Mouse (Mus musculus): ENCODE results near the gene Mrps27.

Mrps27 gene

DNA sequence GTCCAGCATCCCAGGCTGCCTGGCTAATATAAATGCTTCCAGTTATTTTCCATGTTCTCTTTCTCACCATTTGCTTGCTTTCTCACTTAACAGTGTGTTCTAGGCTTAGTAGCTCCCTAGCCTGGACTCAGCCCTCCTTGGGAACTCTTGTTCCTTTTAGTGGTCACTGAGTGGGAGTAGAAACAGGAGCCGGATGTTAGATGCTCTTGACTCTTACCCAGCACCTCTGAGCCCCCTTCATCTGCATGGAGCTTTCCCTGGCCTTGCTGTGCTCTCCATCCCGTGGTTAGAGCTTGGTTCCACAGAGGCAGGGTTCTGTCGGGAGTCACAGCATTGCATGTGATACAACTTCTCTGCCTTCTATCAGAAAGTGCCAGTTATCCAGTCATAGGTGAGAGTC, 7.0 kb downstream of the Mrps27 start:
- DNase-seq (ENCODE audit: low read depth) = no peak

DNA sequence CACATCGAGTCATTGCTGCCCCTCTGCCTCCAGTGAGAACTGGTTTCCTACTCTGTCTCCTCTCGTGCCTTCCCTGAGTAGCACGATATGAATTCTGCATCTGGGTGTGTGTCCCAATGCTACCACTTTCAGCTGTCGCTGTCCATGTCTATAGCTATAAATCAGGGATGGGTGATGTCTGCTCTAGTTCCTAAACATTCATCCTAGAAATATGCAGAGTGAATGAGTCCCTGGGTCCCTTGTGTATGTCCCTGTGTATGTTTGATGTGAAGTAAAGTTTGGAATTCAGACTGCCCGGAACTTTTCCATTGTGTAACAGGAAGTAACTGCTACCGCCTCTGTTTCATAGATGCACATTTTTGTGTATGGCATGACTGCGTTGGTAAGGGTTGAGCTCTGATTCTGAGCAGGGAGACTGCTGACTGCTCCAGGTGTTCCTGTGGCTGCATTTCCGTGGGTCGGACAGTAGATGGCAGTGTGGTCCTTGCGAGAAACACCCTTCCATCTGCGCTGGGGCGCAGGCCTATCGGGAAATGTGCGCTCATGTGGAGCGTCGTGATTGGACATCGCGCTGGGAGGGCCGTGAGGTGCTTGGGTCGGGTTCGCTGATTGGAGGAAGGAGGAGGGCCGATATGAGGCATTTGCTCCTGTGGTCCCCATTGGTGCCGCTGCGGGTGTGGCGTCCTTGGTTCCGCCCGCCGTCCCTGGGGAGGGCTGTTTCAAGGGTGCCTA, 8.3 kb downstream of the Mrps27 start:
- DNase-seq (ENCODE audit: low read depth) = peak; percentile 97

DNA sequence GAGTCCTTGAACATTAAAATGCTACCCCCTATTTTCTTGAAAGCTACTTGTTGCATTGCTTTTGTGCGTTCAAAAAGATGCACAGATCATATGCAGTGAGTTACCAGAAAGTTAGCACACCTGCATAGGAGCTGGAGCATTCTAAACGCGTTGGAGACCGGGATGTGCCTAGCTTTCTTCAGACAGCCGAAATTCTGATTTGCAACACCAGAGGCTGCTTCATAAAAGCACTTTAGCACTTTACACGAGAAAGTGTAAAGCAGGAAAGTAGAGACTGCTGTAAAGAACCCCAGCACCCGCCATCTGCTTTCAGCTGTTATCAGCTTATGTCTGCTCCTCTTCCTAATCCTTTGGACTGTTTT, 8.9 kb downstream of the Mrps27 start:
- DNase-seq (ENCODE audit: low read depth) = no peak

- no peak for DNase-seq (ENCODE audit: low read depth)
Measured at GRCm38 (mm10) chr13:99355072-99355471, 10.5 kb downstream of the Mrps27 start.

DNA sequence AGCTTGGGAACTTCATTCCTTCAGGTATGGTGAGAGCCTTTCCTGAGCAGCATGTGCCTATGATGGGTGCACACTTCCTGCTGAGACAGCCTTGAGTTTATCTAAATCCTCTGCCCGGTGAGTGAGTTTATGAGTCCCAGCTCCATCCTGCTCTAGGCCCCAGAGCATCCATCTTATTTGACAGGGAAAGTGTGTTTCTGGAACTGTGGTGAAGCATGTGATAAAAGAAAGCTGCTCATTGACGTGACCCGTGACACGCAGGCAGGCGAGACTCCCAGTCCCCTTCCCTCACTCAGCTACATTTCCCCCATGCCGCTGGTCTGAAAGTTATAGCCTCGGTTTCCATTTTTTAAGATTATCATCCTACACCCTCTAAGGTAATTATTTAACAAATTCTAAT, 11.3 kb downstream of the Mrps27 start:
- no peak for DNase-seq (ENCODE audit: low read depth)

DNA sequence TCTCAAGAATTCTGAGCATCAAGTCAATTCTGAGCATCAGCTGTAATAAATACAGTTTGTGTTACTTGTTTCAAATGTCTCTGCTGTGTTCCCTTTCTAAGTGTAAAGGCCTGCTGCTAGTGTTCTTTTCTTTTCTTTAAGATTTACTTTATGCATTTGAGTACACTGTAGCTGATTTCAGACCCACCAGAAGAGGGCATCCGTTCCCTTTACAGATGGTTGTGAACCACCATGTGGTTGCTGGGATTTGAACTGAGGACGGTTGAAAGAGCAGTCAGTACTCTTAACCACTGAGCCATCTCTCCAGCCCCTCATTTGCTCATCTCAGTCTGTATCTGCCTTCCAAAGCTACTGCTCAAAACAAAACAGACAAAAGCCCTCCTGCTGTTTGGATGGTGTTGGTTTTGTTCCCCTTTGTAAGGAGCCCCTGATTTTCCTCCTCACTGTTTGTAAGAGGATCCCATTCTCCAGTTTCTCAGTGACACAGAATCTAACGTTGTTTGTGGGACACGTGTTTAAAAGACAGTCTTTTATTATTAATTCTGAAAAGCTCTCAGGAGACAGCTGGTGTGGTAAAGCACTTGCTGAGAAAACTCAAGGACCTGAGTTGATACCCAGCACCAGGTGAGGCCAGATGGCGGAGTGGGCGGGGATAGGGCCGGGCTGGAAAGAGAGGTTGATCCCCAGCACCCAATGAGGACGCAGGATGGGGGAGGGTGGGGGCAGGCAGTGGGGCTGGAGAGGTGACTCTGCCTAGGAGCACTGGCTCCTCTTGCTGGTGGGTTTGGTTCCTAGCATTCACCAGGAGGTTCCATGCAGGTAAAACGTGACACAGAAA, 12.1 kb downstream of the Mrps27 start:
- no peak for DNase-seq (ENCODE audit: low read depth)

DNA sequence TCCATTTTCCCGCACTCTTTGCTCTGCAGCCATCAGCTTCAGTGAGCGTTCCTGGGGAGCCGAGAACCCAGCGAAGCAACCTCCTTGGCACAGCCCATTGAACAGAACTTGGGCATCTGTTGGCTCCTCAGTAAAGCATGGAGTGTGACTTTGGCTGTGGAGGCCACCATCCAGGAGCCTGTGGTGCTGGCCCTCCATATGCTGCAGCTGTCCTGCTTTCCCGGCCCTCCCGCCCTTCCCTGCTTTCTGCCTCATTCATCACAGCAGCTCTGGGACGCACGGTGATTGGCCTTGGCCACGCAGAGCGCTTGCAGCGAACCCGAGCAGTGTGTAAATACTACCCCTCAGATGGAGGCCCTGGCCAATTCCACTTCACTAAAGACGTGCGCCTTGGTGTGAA, 14.3 kb downstream of the Mrps27 start:
- DNase-seq (ENCODE audit: low read depth) = no peak

DNA sequence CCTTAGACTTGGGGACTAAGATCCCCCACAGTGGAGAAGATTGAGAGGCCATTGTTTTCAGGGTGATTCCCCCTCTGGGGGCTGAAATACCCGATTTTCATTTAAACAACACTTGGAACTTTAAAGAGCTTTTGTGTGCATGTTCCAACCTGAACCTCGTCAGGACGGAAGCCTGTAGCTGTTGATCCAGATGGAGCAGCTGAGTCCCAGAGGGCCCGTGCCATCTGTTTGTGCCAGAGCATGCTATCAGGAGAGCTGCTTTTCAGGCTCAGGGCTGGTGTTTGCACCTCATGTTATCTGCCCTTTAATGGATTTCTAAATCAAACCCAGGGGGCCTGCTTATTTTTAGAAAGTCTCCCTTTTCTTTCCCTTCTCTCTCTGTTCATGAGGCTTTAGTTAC, 19.3 kb downstream of the Mrps27 start:
- DNase-seq (ENCODE audit: low read depth) = no peak

DNA sequence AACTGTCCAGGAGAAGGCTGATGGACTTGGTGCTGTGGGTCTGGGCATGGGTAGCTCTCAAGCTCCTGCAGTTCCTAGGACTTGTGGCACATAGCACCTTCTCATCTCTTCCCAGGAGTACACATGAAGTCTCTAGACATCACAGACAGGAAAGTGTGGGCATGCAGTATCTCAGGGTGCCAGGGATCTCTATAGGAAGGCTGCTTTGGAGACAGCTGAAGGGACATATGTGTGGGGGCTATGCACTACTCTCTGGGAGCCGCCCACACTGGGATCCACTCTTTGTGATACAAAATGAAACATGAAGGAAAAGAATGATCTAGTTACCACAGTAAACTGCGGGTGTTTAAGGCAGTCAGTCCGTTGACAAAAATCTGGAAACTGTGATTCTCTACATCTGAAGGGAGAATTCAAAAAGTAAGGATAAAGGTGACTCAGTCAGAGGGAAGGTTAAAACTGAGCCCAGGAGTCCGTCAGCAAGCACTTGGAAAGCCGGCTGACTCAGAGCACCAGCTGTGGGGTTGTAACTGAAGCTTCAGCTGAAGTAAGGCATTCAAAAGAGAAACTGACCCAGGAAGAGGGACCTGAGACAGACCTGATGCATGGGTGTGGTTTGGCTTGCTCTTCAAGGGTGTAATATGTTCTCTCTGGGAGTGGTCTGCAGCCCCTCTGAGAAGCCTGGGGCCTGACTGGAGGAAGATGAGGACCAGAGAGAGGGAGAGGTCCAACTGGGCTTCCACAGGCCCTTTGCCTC, 22.0 kb downstream of the Mrps27 start:
- DNase-seq (ENCODE audit: low read depth) = no peak

DNA sequence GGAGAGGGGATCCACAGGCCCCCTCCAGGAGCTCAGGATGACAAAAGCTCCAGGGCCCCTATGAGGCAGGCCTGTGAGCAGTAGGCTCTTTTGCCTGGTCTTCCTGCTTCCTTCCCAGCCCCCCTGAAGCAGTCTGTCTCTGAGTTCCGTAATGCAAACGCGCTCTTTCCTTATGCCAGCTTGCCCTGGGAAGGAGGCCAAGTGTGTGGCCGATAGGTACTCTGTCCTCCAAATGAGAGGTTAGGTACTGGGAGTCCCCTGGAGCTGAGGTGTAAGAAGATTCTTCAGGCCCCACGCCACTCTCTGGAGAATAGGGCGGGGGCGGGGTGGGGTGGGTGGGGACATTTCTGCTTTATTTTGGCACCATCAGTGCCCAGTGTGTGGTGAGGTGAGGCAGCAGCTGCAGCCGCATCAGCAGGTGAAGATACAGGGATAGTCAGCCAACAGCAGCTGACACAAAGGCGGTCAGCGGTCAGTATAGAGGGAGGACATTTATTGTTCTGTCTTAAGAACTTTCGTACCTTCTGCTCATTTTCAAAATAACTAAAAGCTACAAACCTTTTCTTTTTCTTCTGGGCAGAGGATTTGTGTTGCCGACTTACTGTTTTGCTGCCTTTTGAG, 23.1 kb downstream of the Mrps27 start:
- DNase-seq (ENCODE audit: low read depth) = no peak

GRCm38 (mm10) chr13:99369103-99369502, 24.5 kb downstream of the Mrps27 start:
- DNase-seq (ENCODE audit: low read depth) = no peak

DNA sequence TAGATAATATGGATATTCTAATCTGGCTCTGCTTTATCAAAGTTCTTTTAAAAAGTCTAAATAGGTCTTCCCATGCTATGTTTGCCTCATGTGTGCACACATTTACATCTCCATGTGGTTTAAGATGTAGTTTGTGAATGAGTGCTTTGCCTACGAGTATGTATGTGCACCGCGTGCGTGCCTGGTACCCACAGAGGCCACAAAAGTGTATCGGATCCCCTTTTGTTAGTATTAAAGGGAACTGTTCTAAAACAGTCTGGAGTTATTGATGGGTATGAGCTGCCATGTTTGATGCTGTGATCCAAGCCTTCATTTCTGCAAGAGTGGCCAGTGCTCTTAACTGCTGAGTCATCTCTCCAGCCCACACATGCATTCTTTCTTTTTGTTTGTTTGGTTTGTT, 26.7 kb downstream of the Mrps27 start:
- no peak for DNase-seq (ENCODE audit: low read depth)

GRCm38 (mm10) chr13:99373684-99374083, 29.1 kb downstream of the Mrps27 start:
- DNase-seq (ENCODE audit: low read depth) = no peak

- no peak for DNase-seq (ENCODE audit: low read depth)
Measured at GRCm38 (mm10) chr13:99374191-99374590, 29.6 kb downstream of the Mrps27 start.

DNA sequence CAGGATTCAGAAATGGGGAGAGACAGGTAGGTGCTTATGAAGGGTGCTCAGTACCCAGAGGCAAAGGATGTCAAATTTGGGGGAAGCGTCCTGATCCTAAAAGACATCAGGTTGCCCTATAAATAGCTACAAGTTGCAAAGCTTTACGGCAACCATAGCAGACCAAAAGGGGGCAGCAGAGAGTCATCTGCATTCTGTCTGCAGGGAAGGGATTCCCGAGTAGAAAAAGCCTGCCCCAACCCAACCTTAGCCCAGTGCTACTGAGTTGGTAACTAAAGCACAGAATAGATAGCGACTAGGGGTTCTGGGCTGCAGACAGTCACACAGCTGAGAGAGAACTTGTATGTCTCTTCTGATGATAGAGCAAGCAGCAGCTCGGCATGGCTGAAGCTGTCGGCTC, 31.0 kb downstream of the Mrps27 start:
- DNase-seq (ENCODE audit: low read depth) = peak; percentile 74

DNA sequence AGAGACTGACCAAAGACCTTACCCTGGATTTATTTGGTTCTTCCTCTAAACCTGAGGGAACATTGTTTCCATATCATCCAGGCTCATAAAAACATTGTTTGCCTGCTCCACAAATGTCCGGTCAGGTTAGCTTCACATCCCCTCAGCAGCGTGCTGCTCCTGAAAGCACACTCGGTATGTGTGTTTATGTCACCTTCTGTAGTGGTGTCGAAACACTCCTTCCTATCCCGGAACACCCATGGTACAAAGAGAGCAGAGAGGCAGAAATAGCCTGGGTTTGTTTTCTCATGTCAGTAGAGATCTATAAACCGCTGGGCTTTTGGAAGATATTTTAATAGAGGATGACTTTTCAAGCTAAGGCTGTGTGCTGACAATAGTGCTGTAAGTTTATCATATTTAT, 32.5 kb downstream of the Mrps27 start:
- no peak for DNase-seq (ENCODE audit: low read depth)

DNA sequence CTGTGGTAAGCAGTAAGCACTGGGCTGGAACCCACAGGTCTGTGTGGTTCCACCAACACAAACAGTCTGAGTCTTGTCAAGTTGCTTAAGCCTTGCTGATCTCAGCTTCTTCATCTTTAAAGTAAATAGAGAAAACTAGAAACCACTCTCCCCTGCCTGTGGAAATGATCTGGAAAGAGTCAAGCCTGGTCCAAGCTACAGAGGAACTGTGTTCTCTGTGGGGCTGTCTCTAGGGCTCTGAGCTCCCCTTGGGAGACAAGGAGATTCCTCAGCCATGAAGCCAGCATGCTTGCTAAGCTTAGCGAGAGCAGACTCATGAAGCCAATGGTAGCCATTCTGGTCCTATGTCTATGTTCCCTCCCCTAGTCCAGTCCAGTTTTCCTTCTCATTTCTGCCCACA, 33.6 kb downstream of the Mrps27 start:
- no peak for DNase-seq (ENCODE audit: low read depth)

- no peak for DNase-seq (ENCODE audit: low read depth)
Measured at GRCm38 (mm10) chr13:99382373-99382772, 37.8 kb downstream of the Mrps27 start.

DNA sequence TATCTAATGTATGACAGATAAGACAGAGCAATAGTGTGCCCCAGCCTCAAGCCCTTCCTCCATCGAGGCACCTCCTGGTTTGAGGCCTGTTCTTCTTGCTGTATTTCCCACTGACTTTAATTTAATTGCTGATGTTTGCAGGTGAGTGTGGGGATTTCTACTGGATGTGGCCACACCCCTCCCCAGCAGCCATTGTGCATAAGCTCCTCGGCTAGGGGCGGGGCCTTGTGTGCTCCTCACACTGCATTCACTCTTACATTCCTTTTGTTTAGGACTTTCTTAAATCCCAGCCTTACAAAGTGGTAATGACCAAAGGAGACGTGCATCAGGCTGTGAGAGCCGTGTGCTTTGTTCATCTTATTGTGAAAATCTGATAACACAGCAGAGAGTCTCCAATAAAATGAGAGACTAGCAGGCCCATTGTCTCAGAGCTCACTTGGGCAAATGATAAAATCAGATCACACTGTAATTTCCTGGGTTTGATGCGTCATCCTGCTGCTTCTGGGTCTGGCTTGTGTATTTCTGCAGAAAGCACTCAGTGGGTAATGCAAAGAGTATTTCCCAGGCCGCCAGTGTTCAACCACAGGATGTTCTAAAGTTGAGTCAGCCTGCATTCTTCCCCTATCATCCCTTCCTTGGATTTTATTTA, 40.1 kb downstream of the Mrps27 start:
- DNase-seq (ENCODE audit: low read depth) = peak; percentile 61

DNA sequence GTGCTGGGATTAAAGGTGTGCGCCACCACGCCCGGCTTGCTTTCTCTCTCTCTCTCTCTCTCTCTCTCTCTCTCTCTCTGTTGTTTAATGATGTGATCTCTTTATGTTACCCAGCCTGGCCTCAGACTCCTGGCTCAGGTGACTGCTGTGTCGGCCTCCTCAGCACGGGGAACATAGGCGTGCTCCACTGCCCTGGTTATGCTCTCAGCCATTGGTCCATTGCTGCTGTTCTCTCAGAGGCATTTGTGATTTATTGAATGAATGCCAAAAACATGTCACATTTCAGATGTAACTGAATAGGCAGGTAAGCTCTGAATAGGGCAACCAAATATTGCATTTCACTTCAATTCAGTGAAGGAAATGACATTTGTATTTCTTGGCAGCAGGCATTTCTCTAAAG, 41.3 kb downstream of the Mrps27 start:
- DNase-seq (ENCODE audit: low read depth) = no peak

- no peak for DNase-seq (ENCODE audit: low read depth)
Measured at GRCm38 (mm10) chr13:99386341-99386740, 41.8 kb downstream of the Mrps27 start.

Data from induced T-regulatory cell, adult 2 months (primary cell).